Mouse (Mus musculus) kidney, adult 9 months (tissue): ENCODE data around the gene Cacng1.
A peak's percentile ranks its signal among the peaks of the same experiment; 100 is the strongest.

Experiments used
- DNase-seq: peaks from one replicate; pipeline ENCODE4 v3.0.0; 2022

Cacng1 gene

DNA sequence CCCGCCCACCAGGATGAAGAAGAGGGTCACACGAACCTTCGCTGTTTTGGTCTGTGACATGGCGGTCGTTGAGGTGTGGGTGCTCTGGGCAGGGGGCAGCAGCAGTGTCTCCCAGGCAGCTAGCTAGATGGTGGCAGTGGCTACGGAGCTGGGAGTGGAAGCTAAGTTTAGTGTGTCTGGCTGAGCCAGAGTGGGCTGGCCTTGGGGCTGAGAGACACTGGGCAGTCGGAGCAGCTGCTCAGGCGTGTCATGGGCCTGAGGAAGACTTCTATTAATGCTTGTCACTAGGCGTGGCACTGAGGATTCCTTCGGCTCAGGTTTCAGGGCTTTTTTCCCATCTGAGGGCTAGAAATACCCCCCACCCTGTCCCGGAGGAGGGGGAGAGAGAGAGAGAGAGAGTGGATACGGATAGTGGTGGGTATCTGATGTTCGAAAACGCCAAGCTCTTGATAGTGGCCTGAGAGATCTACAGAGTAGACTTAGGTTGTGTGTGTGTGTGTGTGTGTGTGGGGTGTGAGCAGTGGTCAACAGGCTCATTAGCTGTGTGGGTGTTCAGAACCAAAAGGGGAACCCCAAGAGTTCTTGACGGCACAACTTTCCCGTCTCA is at the start of gene Cacng1:
TSS of gene Cacng1 (minus strand) at position 191 of the 607 bp plus-strand sequence.
- no peak for DNase-seq

DNA sequence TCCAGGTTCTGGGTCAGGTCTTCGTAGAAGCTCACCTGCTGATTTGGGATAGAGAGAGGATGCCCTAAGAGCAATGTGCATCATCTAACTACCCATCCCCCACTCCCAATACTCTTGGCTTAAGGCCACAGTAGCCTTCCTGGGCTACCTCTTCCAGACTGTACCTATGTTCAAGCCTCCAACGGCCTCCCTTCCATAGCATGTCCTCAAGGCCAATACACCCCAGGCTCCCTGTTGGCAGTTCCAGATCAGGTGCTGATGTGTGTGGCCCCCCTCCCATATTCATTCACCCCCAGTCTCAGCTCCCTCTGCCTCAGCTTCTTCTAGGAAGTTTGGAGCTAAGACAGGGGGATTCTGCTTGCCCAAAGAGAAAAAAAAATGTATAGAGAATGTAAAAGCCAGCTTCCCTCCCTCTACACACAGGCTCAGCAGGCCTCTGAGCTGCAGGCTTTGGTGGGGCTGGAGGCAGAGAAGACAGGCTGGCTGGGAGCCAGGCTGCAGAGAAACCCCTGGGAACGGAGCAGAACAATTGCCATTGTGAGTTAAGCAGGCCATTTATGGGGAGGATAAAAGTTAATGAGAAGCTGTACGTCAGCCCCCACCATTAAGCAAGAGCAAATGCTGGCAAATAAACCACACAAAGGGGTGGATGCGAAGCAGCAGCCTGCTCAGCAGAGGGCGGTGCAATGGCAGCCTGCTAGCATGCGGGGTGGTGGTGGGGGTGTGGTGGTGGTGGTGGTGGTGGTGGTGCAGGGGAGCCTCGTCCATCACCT is 46.6 kb upstream of the Cacng1 start:
- no peak for DNase-seq

DNA sequence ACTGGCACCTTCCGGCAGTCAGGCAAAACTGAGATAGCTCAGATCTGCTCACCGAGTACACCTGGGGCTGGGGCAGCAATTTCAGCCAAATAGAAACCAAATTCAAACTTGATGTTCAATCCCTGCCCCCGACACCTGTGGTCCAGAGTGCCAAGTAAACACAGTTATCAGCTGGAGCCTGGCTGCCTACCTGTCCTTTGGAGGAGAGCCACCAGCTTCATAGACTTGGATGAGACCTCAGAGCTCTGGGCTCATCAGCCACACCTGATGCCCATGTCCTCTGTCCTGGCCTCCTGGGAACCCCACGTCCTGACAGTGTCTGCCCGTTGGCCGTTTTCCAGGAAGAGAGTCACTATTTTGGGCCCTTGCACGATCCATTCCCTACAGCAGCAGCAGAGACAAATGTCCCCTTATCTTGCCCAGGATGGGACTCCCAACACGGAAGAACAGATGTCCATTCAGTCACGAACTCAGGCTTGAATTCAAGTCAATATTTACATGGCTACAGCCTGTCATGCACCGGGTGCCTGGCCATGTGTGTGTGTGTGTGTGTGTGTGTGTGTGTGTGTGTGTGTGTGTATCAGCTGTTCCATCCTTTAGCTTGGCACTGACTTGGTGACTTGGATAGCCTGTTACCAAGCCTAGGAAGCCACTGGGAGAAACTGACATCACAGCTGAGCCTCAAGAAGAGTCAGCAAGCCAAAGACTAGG is 45.6 kb upstream of the Cacng1 start:
- no peak for DNase-seq

DNA sequence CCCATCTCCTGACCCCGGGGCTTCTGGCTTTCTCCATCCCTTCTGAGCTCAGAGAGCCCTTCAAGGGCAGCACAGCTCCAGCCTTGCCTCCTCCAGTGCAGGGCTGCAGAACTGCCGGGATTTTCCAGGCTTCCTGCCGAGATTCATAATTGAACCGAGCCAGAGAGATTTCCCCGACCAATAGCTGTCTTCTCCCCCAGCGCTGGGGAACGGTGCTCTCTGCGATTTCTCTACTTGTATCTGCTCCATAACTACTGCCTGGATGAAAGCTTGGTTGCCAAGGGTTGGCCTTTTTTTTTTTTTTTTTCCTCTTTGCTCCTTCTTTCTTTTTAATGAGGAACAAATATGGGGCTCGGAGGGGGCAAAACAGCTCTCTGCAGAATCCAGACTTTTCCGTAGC is 43.7 kb upstream of the Cacng1 start:
- DNase-seq: no peak

DNA sequence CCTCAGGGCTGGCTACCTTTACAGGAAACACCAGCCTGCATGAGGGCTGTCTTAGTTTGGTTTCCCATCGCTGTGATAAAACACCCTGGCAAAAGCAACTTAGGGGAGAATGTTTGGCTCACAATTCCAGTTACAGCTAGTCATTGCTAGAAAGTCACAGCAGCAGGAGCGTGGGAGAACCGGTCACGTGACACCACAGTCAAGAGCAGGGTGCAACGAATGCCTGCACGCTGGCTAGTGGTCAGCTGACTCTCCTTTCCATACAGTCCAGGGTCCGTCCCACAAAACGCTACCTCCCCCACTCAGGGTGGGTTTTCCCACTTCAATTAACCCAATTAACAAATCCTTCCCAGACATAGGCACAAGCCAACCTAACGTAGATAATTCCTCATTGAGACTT is 43.2 kb upstream of the Cacng1 start:
- no peak for DNase-seq

DNA sequence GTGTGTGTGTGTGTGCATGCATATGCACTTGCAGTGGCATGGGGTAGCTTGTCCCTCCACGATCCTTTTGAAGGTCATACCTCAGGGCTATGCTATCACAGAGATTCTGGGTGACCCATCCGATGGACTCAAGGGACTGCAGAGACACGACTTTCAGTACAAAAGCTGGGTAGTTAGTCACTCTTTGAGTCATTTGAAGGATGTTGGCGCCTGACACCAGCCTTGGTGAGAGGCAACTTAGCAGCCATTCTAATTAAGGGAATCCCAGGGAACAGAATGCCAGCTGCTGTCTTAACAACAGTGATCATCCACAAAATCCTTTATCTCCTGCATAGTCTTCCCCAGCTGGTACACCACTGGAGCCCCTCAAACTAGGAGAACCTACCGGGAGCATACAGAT is 32.8 kb upstream of the Cacng1 start:
- no peak for DNase-seq

DNA sequence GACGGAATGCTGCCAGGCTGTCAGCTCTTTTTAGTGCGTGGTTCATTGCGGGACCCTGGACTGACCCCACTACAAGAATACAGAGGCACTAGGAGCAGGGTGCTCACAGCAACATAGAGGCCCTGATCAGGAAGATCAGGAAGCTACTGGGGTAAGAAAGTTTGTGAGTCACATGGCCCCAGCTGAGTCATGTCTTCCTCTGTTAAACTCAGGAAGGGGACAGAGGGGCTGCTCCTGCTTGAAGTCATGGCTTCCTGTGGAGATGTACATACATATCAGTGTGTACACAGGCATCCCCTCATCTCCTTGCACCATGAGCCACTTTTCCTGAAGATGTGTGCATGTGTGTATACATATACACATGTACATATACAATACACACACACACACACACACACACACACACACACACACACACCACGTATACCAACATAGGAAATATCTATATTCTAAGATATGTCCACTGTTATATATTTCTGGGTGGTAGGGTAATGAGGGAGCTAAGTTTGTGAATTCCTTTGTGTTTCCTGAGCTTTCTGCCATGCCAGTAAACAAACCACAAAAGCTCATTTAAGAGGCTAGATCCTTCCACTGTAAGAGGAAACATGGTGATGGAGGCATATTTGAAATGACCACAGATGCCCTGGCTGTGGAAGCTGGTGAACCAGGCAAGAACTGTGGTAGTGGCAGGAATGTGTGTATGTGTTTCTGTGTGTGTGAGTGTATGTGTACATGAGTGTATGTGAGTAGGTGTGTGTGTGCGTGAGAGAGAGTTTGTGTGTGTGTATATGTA is 32.1 kb upstream of the Cacng1 start:
- no peak for DNase-seq

DNA sequence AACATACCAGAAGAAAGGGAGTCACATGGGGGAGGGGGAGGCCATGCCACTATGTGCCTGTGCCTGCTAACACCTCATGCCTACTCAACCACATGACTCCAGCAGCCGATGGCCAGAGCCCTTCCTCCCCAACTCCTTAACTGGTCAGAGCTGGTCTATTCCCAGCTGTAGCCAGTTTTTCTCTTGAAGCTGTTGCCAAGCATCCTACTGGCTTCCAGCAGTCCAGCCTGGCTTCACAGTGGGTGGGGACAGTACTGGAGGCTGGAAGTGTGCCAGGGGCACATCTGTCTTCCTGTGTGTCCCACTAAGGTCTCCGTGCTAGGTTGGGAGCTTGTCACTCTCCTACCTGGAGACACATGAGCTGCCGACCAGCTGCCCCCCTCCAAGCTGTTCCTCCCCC is 26.8 kb upstream of the Cacng1 start:
- DNase-seq: peak; percentile 11

DNA sequence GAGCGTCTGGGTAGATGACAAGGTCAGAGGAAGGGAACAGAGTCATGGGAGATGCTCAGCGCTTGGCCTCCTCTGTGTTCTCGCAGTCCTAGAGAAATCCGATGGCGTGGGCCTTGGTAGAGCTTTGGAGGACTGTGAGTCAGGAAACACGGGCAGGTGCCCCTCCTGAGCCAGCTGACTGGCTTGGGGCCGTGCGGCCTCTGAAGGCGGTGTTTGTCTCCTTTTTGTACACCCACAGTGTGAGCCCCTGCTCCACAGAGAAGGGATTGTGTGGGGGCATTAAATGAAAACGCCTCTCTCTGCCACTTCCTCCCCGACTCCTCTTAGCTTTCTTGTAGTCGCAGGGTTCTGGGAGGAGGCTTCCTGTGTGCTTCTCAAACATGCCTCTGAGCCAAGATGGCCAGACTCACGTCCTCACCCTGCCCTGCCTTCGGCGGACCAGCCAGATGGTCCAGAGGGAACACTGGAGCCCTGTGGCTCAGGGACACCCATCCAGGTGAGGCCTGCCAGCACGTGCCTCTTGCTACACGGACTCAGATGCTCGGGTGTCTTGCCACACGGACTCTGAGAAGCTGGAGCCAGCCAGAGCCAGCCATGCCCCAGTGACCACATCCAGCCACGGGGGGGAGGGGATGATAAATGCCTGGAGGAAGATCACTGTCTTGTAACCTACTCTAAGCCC is 22.2 kb upstream of the Cacng1 start:
- DNase-seq: no peak

DNA sequence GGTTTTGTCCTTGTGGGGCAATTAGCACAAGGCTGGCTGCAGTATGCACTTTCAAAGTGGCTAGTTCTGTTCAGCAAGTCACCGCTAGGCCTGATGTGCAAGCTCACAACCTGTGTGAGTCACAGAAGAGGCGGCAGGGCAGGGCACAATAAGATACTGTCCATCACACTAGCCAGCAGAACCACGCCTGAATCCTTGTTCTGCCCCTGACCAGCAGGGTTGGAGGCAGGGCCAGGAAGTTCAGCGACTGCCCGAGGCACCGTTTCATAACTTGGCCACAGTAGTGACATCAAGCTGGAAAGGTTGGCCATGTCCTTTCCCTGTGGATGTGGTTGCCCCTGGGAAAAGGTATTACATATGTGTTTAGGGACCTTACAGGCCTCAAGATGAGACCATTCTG is 21.6 kb upstream of the Cacng1 start:
- no peak for DNase-seq

DNA sequence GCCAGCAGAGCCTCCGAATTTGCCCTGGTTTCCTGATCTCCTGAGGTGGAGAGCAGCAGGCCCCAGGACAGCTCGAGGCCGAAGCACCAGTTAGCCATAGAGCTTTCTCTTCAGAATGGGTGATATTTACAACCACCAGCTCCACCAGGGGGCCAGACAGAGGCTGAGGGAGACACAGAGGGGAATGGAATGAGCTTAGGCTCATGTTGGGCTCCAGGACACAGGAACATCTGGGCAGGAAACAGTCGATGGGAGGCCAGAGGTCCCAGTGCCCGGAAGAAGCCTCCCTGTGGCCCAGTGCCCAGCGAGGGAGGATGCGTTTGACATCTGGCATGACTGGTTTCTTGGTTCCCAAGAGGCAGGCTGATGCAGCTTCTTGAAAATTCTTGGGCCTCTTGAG is 17.8 kb upstream of the Cacng1 start:
- peak; percentile 32 for DNase-seq

DNA sequence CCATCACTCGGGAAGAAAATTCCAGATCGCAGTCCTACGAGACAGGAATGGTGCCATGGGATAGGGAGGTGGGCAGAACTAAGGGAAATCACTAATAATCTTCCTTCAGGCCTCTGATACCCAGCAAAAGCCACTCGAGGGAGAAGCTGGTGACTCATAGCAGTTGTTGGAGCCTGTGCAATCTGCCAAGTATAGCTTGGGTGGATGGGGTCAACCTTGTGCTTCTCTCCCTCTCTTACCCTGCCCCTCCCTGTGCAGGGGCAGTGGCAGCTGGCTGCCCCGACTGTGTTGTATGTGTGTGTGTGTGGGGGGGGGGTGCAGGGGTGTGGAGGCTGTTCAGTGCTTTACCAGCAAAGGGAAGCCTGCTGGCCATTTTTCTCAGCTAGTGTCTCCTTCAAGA is 15.2 kb upstream of the Cacng1 start:
- DNase-seq: no peak

DNA sequence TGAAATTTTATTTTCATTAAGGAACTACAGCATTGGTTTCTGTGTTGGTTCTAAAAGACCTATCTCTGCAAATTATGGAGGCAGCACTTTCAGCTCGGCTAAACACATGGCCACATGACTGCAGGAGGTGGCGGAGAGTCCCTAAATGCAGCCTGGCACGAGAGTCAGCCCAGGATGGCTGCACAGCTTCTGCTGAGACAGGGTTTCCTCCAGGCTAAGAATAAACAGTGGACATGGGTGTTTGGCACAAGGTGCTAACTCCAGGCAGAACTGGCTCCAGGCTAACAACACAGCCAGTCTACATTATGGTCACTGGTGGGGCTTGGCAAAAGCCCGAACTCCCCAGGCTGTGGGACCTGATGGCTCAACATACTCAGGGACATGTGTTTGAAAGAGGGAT is 14.6 kb upstream of the Cacng1 start:
- DNase-seq: peak; percentile 7

DNA sequence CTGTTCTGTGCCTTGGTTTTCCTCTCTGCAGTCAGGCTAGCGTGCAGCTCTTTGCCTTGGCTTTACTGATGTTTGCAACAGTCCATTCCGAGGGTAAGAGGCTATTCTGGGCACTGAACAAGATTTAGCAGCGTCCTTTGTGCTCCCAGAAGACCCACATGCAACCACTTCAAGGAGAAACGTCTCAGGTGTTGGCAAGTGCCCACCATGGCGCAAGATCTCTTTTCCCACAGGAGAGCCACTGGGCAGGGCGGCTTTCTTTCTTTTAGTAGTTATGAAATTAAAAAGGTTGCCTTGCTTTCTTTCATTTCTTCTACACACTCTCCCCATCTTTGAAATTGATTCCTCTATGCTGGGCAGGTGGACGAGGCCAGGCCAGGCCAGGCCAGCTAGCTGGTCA is 12.8 kb upstream of the Cacng1 start:
- DNase-seq: no peak

DNA sequence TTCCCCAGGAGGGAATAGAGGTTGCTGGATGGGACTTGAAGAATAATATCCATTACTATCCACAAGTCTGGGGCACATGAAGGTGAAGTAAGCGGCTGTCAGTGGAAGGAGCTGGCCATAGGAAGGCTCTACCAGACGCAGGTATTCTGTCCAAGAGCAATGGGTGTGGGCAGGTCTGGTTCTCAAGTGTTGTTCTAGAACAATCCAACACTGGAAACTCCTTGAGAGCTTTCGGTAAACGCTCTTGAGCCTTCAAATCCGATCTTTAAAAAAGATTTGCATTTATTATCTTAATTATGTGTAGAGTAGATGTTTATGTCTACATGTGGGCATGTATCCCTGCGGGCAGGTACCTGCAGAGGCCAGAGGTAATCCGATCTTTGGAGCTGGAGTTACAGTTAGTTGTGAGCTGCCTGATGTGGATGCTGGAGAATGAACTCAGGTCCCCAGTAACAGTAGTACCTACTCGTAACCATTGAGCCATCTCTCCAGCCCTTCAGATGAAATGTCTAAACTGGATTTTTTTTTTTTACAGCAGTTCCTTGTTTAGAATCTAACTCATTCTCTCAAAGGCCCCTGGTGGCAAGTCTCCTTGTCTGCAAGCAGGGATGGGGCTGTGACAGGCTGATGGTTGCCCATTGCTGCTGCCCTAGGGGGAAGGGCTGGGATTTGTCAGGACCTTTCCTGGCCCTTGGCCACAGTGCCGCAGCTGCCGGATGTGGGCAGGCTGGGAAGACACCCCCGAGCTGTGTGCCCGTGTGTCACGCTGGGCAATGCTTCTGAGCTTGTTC is 11.9 kb upstream of the Cacng1 start:
- DNase-seq: no peak

DNA sequence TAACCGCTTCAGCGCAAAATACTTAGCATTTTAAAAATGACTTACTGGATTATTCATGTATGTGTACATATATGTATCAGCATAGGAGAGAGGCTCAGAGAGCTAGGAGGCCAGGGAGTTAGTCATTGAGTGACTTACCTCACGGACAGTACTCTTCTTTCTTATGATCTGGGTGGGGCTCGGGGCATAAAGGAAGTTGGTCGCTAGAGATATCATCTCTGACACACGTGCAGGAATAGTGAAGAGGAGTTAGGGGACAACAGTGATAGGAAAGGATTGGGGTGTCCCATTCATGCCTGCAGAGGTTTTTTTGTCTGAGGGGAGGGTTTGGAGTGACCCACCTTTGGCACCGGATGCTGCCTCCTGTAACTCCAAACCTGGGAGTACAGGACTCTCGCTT is 8.3 kb upstream of the Cacng1 start:
- no peak for DNase-seq

DNA sequence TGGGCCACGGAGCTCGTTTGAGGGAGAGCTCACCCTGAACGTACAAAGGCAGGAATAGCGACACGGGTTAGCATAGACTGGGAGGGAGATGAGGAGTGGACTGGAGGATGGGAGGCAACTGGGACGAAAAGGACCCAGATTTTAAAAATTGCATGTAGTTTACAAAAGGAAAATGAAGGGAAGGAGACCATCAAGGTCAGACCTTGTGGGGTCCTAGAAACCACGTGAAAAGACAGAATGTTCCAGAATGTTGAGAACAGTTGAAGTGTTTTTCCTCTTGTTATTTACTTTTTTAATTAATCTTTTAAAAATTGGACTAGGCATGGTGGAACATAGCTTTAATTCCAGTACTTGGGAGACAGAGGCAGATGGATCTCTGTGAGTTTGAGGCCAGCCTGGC is 4.7 kb upstream of the Cacng1 start:
- no peak for DNase-seq

DNA sequence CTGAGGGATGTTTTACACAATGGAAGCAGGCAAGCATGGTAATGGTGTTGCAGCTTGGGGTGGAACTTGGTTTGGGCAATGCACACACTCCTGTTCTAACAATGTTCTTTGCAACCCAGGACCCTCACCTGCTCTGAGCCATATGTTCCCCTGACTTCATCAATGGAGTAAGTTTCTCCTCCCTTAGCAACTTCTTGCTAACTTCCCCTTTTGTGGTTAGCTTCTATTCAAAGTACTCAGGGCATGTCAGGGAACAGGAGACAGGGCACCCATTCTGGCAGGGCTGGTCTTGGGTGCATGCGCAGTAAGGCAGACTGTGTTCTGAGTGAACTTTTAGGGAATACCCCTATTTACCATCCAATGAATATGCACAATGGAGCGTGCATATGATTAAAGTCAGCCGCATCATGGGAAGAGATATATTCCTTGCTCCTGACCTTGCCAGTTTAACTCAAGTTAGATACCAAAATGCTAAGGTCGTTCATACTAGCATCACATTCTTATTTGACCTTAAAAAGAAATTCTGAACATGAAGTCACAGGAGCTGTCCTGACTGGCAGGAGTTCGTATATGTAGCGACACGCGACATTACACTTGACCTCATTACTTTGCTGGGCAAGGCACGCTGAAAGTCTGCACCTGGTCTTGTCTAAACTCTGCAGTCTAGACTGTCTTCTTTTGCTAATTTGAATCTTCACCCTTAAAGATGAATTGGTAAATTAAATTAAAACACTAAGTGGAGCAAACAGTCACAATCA is 4.1 kb upstream of the Cacng1 start:
- DNase-seq: no peak

DNA sequence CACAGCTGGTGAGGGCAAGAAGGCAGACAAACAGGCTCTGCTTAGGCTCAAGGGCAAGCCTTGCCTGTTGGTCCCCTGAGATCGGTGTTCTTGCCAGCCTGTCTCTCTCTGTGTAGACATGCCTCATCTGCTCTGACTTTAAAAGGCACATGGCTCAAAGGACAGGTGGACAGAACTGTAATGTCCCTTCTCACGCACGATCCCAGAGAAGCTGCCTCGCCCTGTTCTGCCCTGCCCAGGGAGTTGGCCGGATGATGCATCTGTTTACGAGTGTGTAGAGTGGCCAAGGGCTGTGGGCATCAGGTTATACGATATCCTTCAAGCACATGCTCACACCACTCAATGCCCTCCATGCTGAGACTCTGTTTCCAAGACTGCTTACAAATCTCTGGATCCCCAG is 2.0 kb downstream of the Cacng1 start:
- no peak for DNase-seq

DNA sequence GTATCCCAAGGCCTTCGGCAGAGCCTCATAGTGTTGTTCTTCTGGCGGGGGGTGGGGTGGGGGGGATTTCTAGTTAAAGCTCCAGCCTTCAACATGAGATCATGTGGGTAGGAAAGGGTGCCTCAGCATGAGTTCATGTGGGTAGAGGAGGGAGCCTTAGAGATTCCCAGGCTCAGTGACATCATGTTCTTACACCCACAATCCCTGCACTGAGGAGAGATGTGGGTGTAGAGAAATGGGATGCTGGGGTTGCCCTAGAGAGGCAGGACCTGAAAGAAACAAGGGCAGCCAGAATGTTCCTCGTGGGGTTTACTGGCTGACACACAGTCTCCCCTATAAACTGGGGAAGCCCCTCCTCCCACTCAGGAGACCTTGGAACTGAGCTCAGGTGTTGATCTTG is 5.9 kb downstream of the Cacng1 start:
- no peak for DNase-seq

DNA sequence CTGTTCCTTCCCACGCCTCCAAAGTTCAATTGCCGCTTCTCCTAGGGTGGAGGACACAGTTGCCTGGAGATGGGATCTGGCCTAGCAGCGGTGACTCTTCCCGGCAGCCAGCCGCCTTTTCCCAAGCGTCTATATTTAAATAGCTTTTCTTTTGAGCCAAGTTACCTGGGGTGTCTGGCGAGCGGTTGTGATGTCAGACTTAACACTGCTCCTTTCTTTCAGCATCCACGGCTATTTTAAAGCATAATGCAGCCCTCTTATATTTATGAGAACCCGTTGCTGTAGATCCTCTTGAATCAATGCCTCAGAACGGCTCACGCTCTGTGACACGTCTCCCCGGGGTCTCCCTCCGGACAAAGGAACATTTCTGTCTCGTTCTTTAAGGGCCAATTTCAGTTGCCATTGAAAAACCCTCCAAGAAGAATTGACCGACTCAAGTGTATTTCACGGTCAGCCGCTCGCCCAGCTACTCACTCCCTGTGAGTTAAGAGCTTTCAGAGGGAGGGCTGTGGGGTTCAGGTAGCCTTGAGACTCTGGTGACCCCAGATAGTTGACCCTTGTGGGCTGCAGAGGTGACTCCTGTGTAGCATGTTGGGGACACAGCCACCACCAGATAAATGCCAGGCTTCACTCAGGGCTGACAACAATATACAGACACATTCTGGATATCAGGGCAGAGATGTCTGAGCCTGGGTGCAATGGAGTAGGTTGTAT is 8.3 kb downstream of the Cacng1 start:
- no peak for DNase-seq
